Mouse (Mus musculus): ENCODE data around the gene Srsf9.

Gene Srsf9

GRCm38 (mm10) chr5:115326256-115326831, 633 bp upstream of the Srsf9 start:
- 14% methylated on average over 11 of the region's 11 CpGs for WGBS

- 1% methylated on average over 55 of the region's 55 CpGs for WGBS
Observed at GRCm38 (mm10) chr5:115327610-115328548, 902 bp downstream of the Srsf9 start.

GRCm38 (mm10) chr5:115330955-115331354, 4.0 kb downstream of the Srsf9 start:
- WGBS: 41% methylated on average over 9 of the region's 9 CpGs

- 48% methylated on average over 3 of the region's 3 CpGs for WGBS
Observed at GRCm38 (mm10) chr5:115333626-115334025, 6.6 kb downstream of the Srsf9 start.

GRCm38 (mm10) chr5:115340007-115340406, 13.0 kb downstream of the Srsf9 start:
- WGBS: 22% methylated on average over 7 of the region's 7 CpGs

- WGBS: under 1% methylated on average over 62 of the region's 62 CpGs
Observed at GRCm38 (mm10) chr5:115340577-115341313, 13.8 kb downstream of the Srsf9 start, which contains the start of the genes Gatc and Triap1. Gene Gatc (minus strand): TSS chr5:115341178. Gene Triap1 (plus strand): TSS chr5:115341225.

GRCm38 (mm10) chr5:115341314-115342165, 14.6 kb downstream of the Srsf9 start:
- WGBS: 10% methylated on average over 36 of the region's 36 CpGs

GRCm38 (mm10) chr5:115347564-115347963, 20.6 kb downstream of the Srsf9 start:
- 2% methylated on average over 5 of the region's 5 CpGs for WGBS

- under 1% methylated on average over 74 of the region's 74 CpGs for WGBS
Observed at GRCm38 (mm10) chr5:115348546-115349224, 21.7 kb downstream of the Srsf9 start, which contains the start of gene Cox6a1. Gene Cox6a1 (minus strand): TSS chr5:115348981.

GRCm38 (mm10) chr5:115349225-115349555, 22.2 kb downstream of the Srsf9 start:
- WGBS: under 1% methylated on average over 18 of the region's 18 CpGs

- 86% methylated on average over 5 of the region's 5 CpGs for WGBS
Observed at GRCm38 (mm10) chr5:115351348-115351747, 24.4 kb downstream of the Srsf9 start.

GRCm38 (mm10) chr5:115355070-115355469, 28.1 kb downstream of the Srsf9 start:
- 69% methylated on average over 13 of the region's 13 CpGs for WGBS

- 6% methylated on average over 12 of the region's 12 CpGs for WGBS
Observed at GRCm38 (mm10) chr5:115358872-115359271, 31.9 kb downstream of the Srsf9 start.

- WGBS: 75% methylated on average over 8 of the region's 8 CpGs
Observed at GRCm38 (mm10) chr5:115359438-115359837, 32.5 kb downstream of the Srsf9 start.

GRCm38 (mm10) chr5:115359851-115360372, 32.9 kb downstream of the Srsf9 start:
- WGBS: 70% methylated on average over 5 of the region's 5 CpGs

GRCm38 (mm10) chr5:115362216-115362615, 35.2 kb downstream of the Srsf9 start:
- WGBS: 34% methylated on average over 7 of the region's 7 CpGs

- whole genome bisulfite sequencing: 30% methylated on average over 19 of the region's 19 CpGs
Observed at GRCm38 (mm10) chr5:115362819-115363714, 36.1 kb downstream of the Srsf9 start.

GRCm38 (mm10) chr5:115364782-115365181, 37.8 kb downstream of the Srsf9 start:
- 89% methylated on average over 4 of the region's 4 CpGs for WGBS

- 76% methylated on average over 9 of the region's 9 CpGs for WGBS
Observed at GRCm38 (mm10) chr5:115371736-115372135, 44.8 kb downstream of the Srsf9 start.

Measured in cerebral cortex, adult 2 months (tissue).